Mouse (Mus musculus) E14TG2a.4 (cell line): ENCODE results near the gene Boc.

Source experiments
- CTCF ChIP-seq: conservative IDR thresholded peaks from 2 replicates; pipeline ENCODE4 v1.5.1; 2014; ENCODE audit warnings: low read length
- POU5F1 ChIP-seq: IDR thresholded peaks from 2 replicates; pipeline ENCODE4 v1.6.1; 2014; ENCODE audit warnings: low read length, borderline replicate concordance

GRCm38 (mm10) chr16:44492151-44492550, 66.5 kb downstream of the Boc start:
- TF ChIP-seq CTCF (no peak), POU5F1 (no peak)
